Mouse (Mus musculus) macrophage (primary cell): ENCODE data around the gene Scap. TPM values are rescaled to one million over a fixed set of nuclear protein-coding genes. Genes with fewer than 3 reads are reported as not detected.

Experiments
- H3K27ac ChIP-seq: fragments of 350-480 bp; formaldehyde crosslinking; 2 replicates; pipeline ENCODE4 v1.9.0; 2021
- H3K36me3 ChIP-seq: fragments of 350-480 bp; formaldehyde crosslinking; 2 replicates; pipeline ENCODE4 v1.9.0; 2021; ENCODE audit errors: inconsistent target
- H3K4me3 ChIP-seq: fragments of 350-480 bp; formaldehyde crosslinking; 2 replicates; pipeline ENCODE4 v1.9.0; 2021; ENCODE audit errors: inconsistent target
- H3K79me2 ChIP-seq: fragments of 350-480 bp; formaldehyde crosslinking; 2 replicates; pipeline ENCODE4 v1.9.0; 2021; ENCODE audit errors: inconsistent target
- WGBS: methylation state at CpG from one replicate; pipeline ENCODE4 v1.1.7; 2026; ENCODE audit warnings: inconsistent platforms; ENCODE audit not compliant: missing documents; 5-methylcytosine and 5-hydroxymethylcytosine counted together
- polyA plus RNA-seq: library from polyadenylated mRNA; stranded (reverse); fragments of 250-400 nt; gene quantifications from 3 replicates; pipeline ENCODE4 v1.2.4, GENCODE M21; 2018; ENCODE audit warnings: inconsistent platforms

Gene Scap
- polyA plus RNA-seq, 1 experiment from 2014 or later, result 24.3 TPM

GRCm38 (mm10) chr9:110419511-110420112 lies 86.5 kb downstream of the Scap start, which contains the start of gene Ngp:
Gene Ngp (plus strand): TSS chr9:110419747.
- WGBS, result 82% methylated on average over 12 of the region's 12 CpGs
- H3K79me2 ChIP-seq, result no peaks in the 10 kb centered on the region
- H3K27ac ChIP-seq, result no peak within 1 kb of the TSS
- H3K4me3 ChIP-seq, result no peak within 1 kb of the TSS
- H3K36me3 ChIP-seq, result no peaks in the 10 kb centered on the region

- Histone ChIP-seq H3K27ac (no peak overlapping the region), H3K36me3 (peaks cover 78% of the 10 kb centered on the region), H3K79me2 (no peaks in the 10 kb centered on the region), H3K4me3 (no peak overlapping the region)
- WGBS, result 96% methylated on average over 8 of the region's 8 CpGs
These were observed 98.2 kb downstream of the Scap start for GRCm38 (mm10) chr9:110431241-110431640.

- Histone ChIP-seq H3K4me3 (no peak overlapping the region), H3K36me3 (peaks cover 91% of the 10 kb centered on the region), H3K27ac (no peak overlapping the region), H3K79me2 (no peaks in the 10 kb centered on the region)
- WGBS, result 100% methylated on average over 2 of the region's 2 CpGs
These were observed 100.0 kb downstream of the Scap start for GRCm38 (mm10) chr9:110433045-110433444.

Other genes with a start within 250 kb of the Scap start
- gene Smarcc1, start 215.6 kb upstream of the Scap start, polyA plus RNA-seq, result 20.5 to 39.6 TPM (median 35.3 TPM) in 3 replicates
- gene Dhx30, start 215.5 kb upstream of the Scap start, polyA plus RNA-seq, result 22.5 to 39.0 TPM (median 36.9 TPM) in 3 replicates
- 0.06 to 0.24 TPM (median 0.18 TPM) in 3 replicates for gene Cspg5, start 89.5 kb upstream of the Scap start, polyA plus RNA-seq
- gene Elp6, start 28.1 kb upstream of the Scap start, polyA plus RNA-seq, result 1.6 to 7.4 TPM (median 4.7 TPM) in 3 replicates
- 24.2 to 31.4 TPM (median 26.4 TPM) in 3 replicates for gene Ptpn23, start 74.9 kb downstream of the Scap start, polyA plus RNA-seq
- 2.3 to 84.1 TPM (median 17.7 TPM) in 3 replicates for gene Ngp, start 86.5 kb downstream of the Scap start, polyA plus RNA-seq
- 11.4 to 20.2 TPM (median 18.7 TPM) in 3 replicates for gene Klhl18, start 143.4 kb downstream of the Scap start, polyA plus RNA-seq
- 1.7 to 6.0 TPM (median 3.1 TPM) in 3 replicates for gene Kif9, start 143.7 kb downstream of the Scap start, polyA plus RNA-seq
- 38.1 to 71.6 TPM (median 41.4 TPM) in 3 replicates for gene Setd2, start 199.3 kb downstream of the Scap start, polyA plus RNA-seq